Mouse (Mus musculus) brain, embryonic 14.5 days (tissue): ENCODE measurements around the gene Sh3rf3. TPM values are rescaled to one million over a fixed set of nuclear protein-coding genes. Genes with fewer than 3 reads are reported as not detected.

Experiments
- DNase-seq: peaks from one replicate; pipeline ENCODE4 v3.0.0-alpha.2; 2011; ENCODE audit warnings: low read depth
- CTCF ChIP-seq: fragments of 200-500 bp; IDR thresholded peaks from 2 replicates; pipeline ENCODE4 v1.5.1; 2012; ENCODE audit warnings: inconsistent platforms, mild to moderate bottlenecking, moderate library complexity, borderline replicate concordance; ENCODE audit not compliant: insufficient read depth, insufficient read length; ENCODE audit errors: extremely low read depth
- POLR2A ChIP-seq: fragments of 200-500 bp; IDR thresholded peaks from 2 replicates; pipeline ENCODE4 v1.6.1; 2012; ENCODE audit warnings: mild to moderate bottlenecking, inconsistent platforms, borderline replicate concordance; ENCODE audit not compliant: poor library complexity, insufficient read depth, insufficient read length, severe bottlenecking; ENCODE audit errors: extremely low read depth
- polyA plus RNA-seq: library from polyadenylated mRNA; depleted of rRNA; stranded (reverse); fragments of >200 nt; gene quantifications from 2 replicates; pipeline ENCODE4 v1.2.3, GENCODE M21; 2012; rRNA removed

The Sh3rf3 gene
- polyA plus RNA-seq, 1 experiment = 10.4 TPM

GRCm38 (mm10) chr10:59182306-59182705 lies 369.1 kb downstream of the Sh3rf3 start:
- no peak for DNase-seq
- TF ChIP-seq POLR2A (no peak), CTCF (no peak)

Other genes starting within 250 kb of the Sh3rf3 start
- 0.67 and 0.97 TPM in 2 replicates for gene Edar, start 137.7 kb upstream of the Sh3rf3 start, polyA plus RNA-seq
- gene Gm17542, start 95.1 kb upstream of the Sh3rf3 start, polyA plus RNA-seq = not detected in 2 replicates